Mouse (Mus musculus): ENCODE measurements around the gene Slc9a5. TPM values are rescaled to one million over a fixed set of nuclear protein-coding genes. Genes with fewer than 3 reads are reported as not detected.
A peak's percentile ranks its signal among the peaks of the same experiment; 100 is the strongest.

The Slc9a5 gene
- polyA plus RNA-seq, 1 experiment from 2014 or later, result 12.0 TPM

- Histone ChIP-seq H3K27me3 (replicated peaks) (no peaks in the 10 kb centered on the region), H3K36me3 (replicated peaks) (peaks cover 47% of the 10 kb centered on the region; the same call in 1 of the 2 replicates), H3K4me1 (no peaks in the 10 kb centered on the region), H3K9me3 (no peaks in the 10 kb centered on the region), H3K27ac (no peak overlapping the region), H3K4me3 (no peak overlapping the region), H3K9ac (no peak overlapping the region), H3K4me2 (no peak overlapping the region)
- WGBS, result 79% methylated on average over 1 of the region's 1 CpGs
- no peak for ATAC-seq (replicated peaks)
These were observed 36.9 kb upstream of the Slc9a5 start for GRCm38 (mm10) chr8:105311718-105312117.

- no peak for ATAC-seq (replicated peaks)
- 94% methylated on average over 8 of the region's 8 CpGs for WGBS
These were observed 35.7 kb upstream of the Slc9a5 start for GRCm38 (mm10) chr8:105312891-105313481.

GRCm38 (mm10) chr8:105313622-105314402 is 34.8 kb upstream of the Slc9a5 start:
- H3K4me3 ChIP-seq, result no peak overlapping the region
- H3K9ac ChIP-seq, result no peak overlapping the region
- no peak for ATAC-seq (replicated peaks)
- no peak overlapping the region for H3K27ac ChIP-seq
- peaks cover 49% of the 10 kb centered on the region; the same call in 1 of the 2 replicates for H3K36me3 ChIP-seq (replicated peaks)
- 79% methylated on average over 9 of the region's 9 CpGs for WGBS
- no peak overlapping the region for H3K4me2 ChIP-seq
- no peaks in the 10 kb centered on the region for H3K27me3 ChIP-seq (replicated peaks)
- H3K4me1 ChIP-seq, result no peaks in the 10 kb centered on the region
- H3K9me3 ChIP-seq, result no peaks in the 10 kb centered on the region

More at GRCm38 (mm10) chr8:105312891-105313481, 35.7 kb upstream of the Slc9a5 start:
- Histone ChIP-seq H3K27me3 (replicated peaks) (no peaks in the 10 kb centered on the region), H3K36me3 (replicated peaks) (peaks cover 46% of the 10 kb centered on the region; the same call in 1 of the 2 replicates), H3K9ac (no peak overlapping the region), H3K27ac (no peak overlapping the region), H3K4me3 (no peak overlapping the region), H3K9me3 (no peaks in the 10 kb centered on the region), H3K4me1 (no peaks in the 10 kb centered on the region), H3K4me2 (no peak overlapping the region)

GRCm38 (mm10) chr8:105315073-105315769 is 33.4 kb upstream of the Slc9a5 start:
- no peaks in the 10 kb centered on the region for H3K9me3 ChIP-seq
- H3K4me3 ChIP-seq, result no peak overlapping the region
- H3K27ac ChIP-seq, result no peak overlapping the region
- WGBS, result 93% methylated on average over 18 of the region's 18 CpGs
- H3K4me1 ChIP-seq, result no peaks in the 10 kb centered on the region
- no peak overlapping the region for H3K9ac ChIP-seq
- peaks cover 44% of the 10 kb centered on the region; the same call in 1 of the 2 replicates for H3K36me3 ChIP-seq (replicated peaks)
- H3K4me2 ChIP-seq, result no peak overlapping the region
- ATAC-seq (replicated peaks), result no peak
- H3K27me3 ChIP-seq (replicated peaks), result no peaks in the 10 kb centered on the region

GRCm38 (mm10) chr8:105317941-105318340 is 30.7 kb upstream of the Slc9a5 start:
- Histone ChIP-seq H3K9me3 (no peaks in the 10 kb centered on the region), H3K9ac (no peak overlapping the region), H3K4me3 (no peak overlapping the region), H3K27ac (no peak overlapping the region), H3K4me2 (no peak overlapping the region), H3K4me1 (no peaks in the 10 kb centered on the region), H3K27me3 (replicated peaks) (no peaks in the 10 kb centered on the region), H3K36me3 (replicated peaks) (peaks cover 35% of the 10 kb centered on the region; the same call in 1 of the 2 replicates)
- ATAC-seq (replicated peaks), result no peak
- 87% methylated on average over 4 of the region's 4 CpGs for WGBS

- peaks cover 34% of the 10 kb centered on the region; the same call in 1 of the 2 replicates for H3K36me3 ChIP-seq (replicated peaks)
- no peaks in the 10 kb centered on the region for H3K4me1 ChIP-seq
- WGBS, result 82% methylated on average over 11 of the region's 11 CpGs
- no peaks in the 10 kb centered on the region for H3K27me3 ChIP-seq (replicated peaks)
- H3K9me3 ChIP-seq, result no peaks in the 10 kb centered on the region
- H3K9ac ChIP-seq, result no peak overlapping the region
- H3K27ac ChIP-seq, result no peak overlapping the region
- no peak for ATAC-seq (replicated peaks)
- H3K4me3 ChIP-seq, result no peak overlapping the region
- no peak overlapping the region for H3K4me2 ChIP-seq
These were observed 29.9 kb upstream of the Slc9a5 start for GRCm38 (mm10) chr8:105318662-105319190.

GRCm38 (mm10) chr8:105323183-105323582 is 25.5 kb upstream of the Slc9a5 start:
- no peaks in the 10 kb centered on the region for H3K27me3 ChIP-seq (replicated peaks)
- H3K9me3 ChIP-seq, result no peaks in the 10 kb centered on the region
- no peak overlapping the region for H3K9ac ChIP-seq
- no peak overlapping the region for H3K4me2 ChIP-seq
- no peak overlapping the region for H3K4me3 ChIP-seq
- H3K4me1 ChIP-seq, result peaks cover 26% of the 10 kb centered on the region
- H3K27ac ChIP-seq, result no peak overlapping the region
- 88% methylated on average over 4 of the region's 4 CpGs for WGBS
- peaks cover 10% of the 10 kb centered on the region; the same call in 1 of the 2 replicates for H3K36me3 ChIP-seq (replicated peaks)
- no peak for ATAC-seq (replicated peaks)

- H3K9me3 ChIP-seq, result no peaks in the 10 kb centered on the region
- ATAC-seq (replicated peaks), result peak; percentile 71
- H3K9ac ChIP-seq, result peak overlapping the region; percentile 93
- peaks cover 26% of the 10 kb centered on the region for H3K4me1 ChIP-seq
- WGBS, result under 1% methylated on average over 12 of the region's 12 CpGs
- peaks cover 31% of the 10 kb centered on the region; the same call in 1 of the 2 replicates for H3K36me3 ChIP-seq (replicated peaks)
- peak overlapping the region; percentile 93 for H3K4me2 ChIP-seq
- peak overlapping the region; percentile 81 for H3K27ac ChIP-seq
- peak overlapping the region; percentile 91 for H3K4me3 ChIP-seq
- no peaks in the 10 kb centered on the region for H3K27me3 ChIP-seq (replicated peaks)
These were observed 23.0 kb upstream of the Slc9a5 start for GRCm38 (mm10) chr8:105325641-105326093.

GRCm38 (mm10) chr8:105326141-105326672 is 22.4 kb upstream of the Slc9a5 start, which contains the start of the genes Lrrc29 and Tmem208:
TSS of gene Lrrc29 (minus strand) at chr8:105326278.
TSS of gene Tmem208 (plus strand) at chr8:105326354.
- Histone ChIP-seq H3K4me3 (peak within 1 kb of the TSS; percentile 91), H3K27me3 (replicated peaks) (no peaks in the 10 kb centered on the region), H3K4me1 (peaks cover 26% of the 10 kb centered on the region), H3K4me2 (peak within 1 kb of the TSS; percentile 93), H3K9me3 (no peaks in the 10 kb centered on the region), H3K27ac (peak within 1 kb of the TSS; percentile 83), H3K36me3 (replicated peaks) (peaks cover 36% of the 10 kb centered on the region; the same call in 1 of the 2 replicates), H3K9ac (peak within 1 kb of the TSS; percentile 93)
- ATAC-seq (replicated peaks), result peak; percentile 92
- under 1% methylated on average over 36 of the region's 36 CpGs for WGBS

- Histone ChIP-seq H3K4me1 (peaks cover 26% of the 10 kb centered on the region), H3K27ac (peak overlapping the region; percentile 83; the same call in 1 of the 2 replicates), H3K4me2 (peak overlapping the region; percentile 70), H3K9ac (peak overlapping the region; percentile 63), H3K36me3 (replicated peaks) (peaks cover 43% of the 10 kb centered on the region; the same call in 1 of the 2 replicates), H3K27me3 (replicated peaks) (no peaks in the 10 kb centered on the region), H3K9me3 (no peaks in the 10 kb centered on the region), H3K4me3 (peak overlapping the region; percentile 91)
- 45% methylated on average over 6 of the region's 6 CpGs for WGBS
- ATAC-seq (replicated peaks), result no peak
These were observed 21.7 kb upstream of the Slc9a5 start for GRCm38 (mm10) chr8:105326968-105327367.

GRCm38 (mm10) chr8:105330325-105330724 is 18.3 kb upstream of the Slc9a5 start:
- no peak overlapping the region for H3K4me3 ChIP-seq
- H3K9ac ChIP-seq, result no peak overlapping the region
- WGBS, result 96% methylated on average over 12 of the region's 12 CpGs
- peaks cover 36% of the 10 kb centered on the region; the same call in 1 of the 2 replicates for H3K36me3 ChIP-seq (replicated peaks)
- H3K4me2 ChIP-seq, result no peak overlapping the region
- no peak overlapping the region for H3K27ac ChIP-seq
- H3K9me3 ChIP-seq, result no peaks in the 10 kb centered on the region
- no peaks in the 10 kb centered on the region for H3K27me3 ChIP-seq (replicated peaks)
- ATAC-seq (replicated peaks), result no peak
- peaks cover 15% of the 10 kb centered on the region for H3K4me1 ChIP-seq
